Mouse (Mus musculus): Measurements from ENCODE around the gene Ttc14. TPM values are rescaled to one million over a fixed set of nuclear protein-coding genes. Genes with fewer than 3 reads are reported as not detected.
A peak's percentile ranks its signal among the peaks of the same experiment; 100 is the strongest.

The Ttc14 gene
- polyA plus RNA-seq, 1 experiment from 2014 or later, result 61.1 TPM

- peak; percentile 97 for DNase-seq (ENCODE audit: low spot score, missing footprints)
- Histone ChIP-seq H3K9ac (ENCODE audit: low read length) (peak within 1 kb of the TSS; percentile 74), H3K9me3 (ENCODE audit: control insufficient read depth, low read length) (no peaks in the 10 kb centered on the region), H3K4me2 (peak within 1 kb of the TSS; percentile 77), H3K27ac (ENCODE audit: low read depth, low read length) (no peak within 1 kb of the TSS; the same call in 1 of the 2 replicates), H3K4me3 (ENCODE audit: low read depth, low read length) (peak within 1 kb of the TSS; percentile 46), H3K36me3 (ENCODE audit: control insufficient read depth, insufficient read depth, low read length) (no peaks in the 10 kb centered on the region), H3K27me3 (ENCODE audit: control insufficient read depth, insufficient read depth, low read length) (no peaks in the 10 kb centered on the region), H3K4me1 (ENCODE audit: control insufficient read depth, insufficient read depth, low read length) (no peaks in the 10 kb centered on the region; the same call in none of the 2 replicates)
- peak; percentile 96 for ATAC-seq (ENCODE audit: low FRiP score)
- 5% methylated on average over 26 of the region's 26 CpGs for whole genome bisulfite sequencing
These were observed 44.4 kb downstream of the Ttc14 start, which contains the start of gene Ccdc39 for GRCm38 (mm10) chr3:33843801-33844632. Ccdc39 (minus strand) TSS chr3:33844310.

GRCm38 (mm10) chr3:33846639-33847038 lies 47.0 kb downstream of the Ttc14 start:
- H3K4me2 ChIP-seq, result no peak overlapping the region
- DNase-seq (ENCODE audit: low spot score, missing footprints) (no peak), ATAC-seq (ENCODE audit: low FRiP score) (no peak)
- 84% methylated on average over 6 of the region's 6 CpGs for WGBS
- H3K4me1 ChIP-seq (ENCODE audit: control insufficient read depth, insufficient read depth, low read length), result no peaks in the 10 kb centered on the region; the same call in none of the 2 replicates
- H3K27me3 ChIP-seq (ENCODE audit: control insufficient read depth, insufficient read depth, low read length), result no peaks in the 10 kb centered on the region
- no peak overlapping the region for H3K9ac ChIP-seq (ENCODE audit: low read length)
- no peak overlapping the region for H3K27ac ChIP-seq (ENCODE audit: low read depth, low read length)
- no peak overlapping the region for H3K4me3 ChIP-seq (ENCODE audit: low read depth, low read length)
- no peaks in the 10 kb centered on the region for H3K9me3 ChIP-seq (ENCODE audit: control insufficient read depth, low read length)
- no peaks in the 10 kb centered on the region for H3K36me3 ChIP-seq (ENCODE audit: control insufficient read depth, insufficient read depth, low read length)

GRCm38 (mm10) chr3:33850856-33851255 lies 51.2 kb downstream of the Ttc14 start:
- Histone ChIP-seq H3K27me3 (ENCODE audit: control insufficient read depth, insufficient read depth, low read length) (no peaks in the 10 kb centered on the region), H3K9ac (ENCODE audit: low read length) (no peak overlapping the region), H3K4me2 (no peak overlapping the region), H3K9me3 (ENCODE audit: control insufficient read depth, low read length) (no peaks in the 10 kb centered on the region), H3K4me3 (ENCODE audit: low read depth, low read length) (no peak overlapping the region), H3K4me1 (ENCODE audit: control insufficient read depth, insufficient read depth, low read length) (no peaks in the 10 kb centered on the region), H3K36me3 (ENCODE audit: control insufficient read depth, insufficient read depth, low read length) (no peaks in the 10 kb centered on the region), H3K27ac (ENCODE audit: low read depth, low read length) (no peak overlapping the region)
- 94% methylated on average over 4 of the region's 4 CpGs for WGBS
- DNase-seq (ENCODE audit: low spot score, missing footprints) (no peak), ATAC-seq (ENCODE audit: low FRiP score) (no peak)

GRCm38 (mm10) chr3:33853062-33853461 lies 53.4 kb downstream of the Ttc14 start:
- Histone ChIP-seq H3K36me3 (ENCODE audit: control insufficient read depth, insufficient read depth, low read length) (no peaks in the 10 kb centered on the region), H3K27ac (ENCODE audit: low read depth, low read length) (no peak overlapping the region), H3K27me3 (ENCODE audit: control insufficient read depth, insufficient read depth, low read length) (no peaks in the 10 kb centered on the region), H3K4me1 (ENCODE audit: control insufficient read depth, insufficient read depth, low read length) (no peaks in the 10 kb centered on the region), H3K9ac (ENCODE audit: low read length) (no peak overlapping the region), H3K4me3 (ENCODE audit: low read depth, low read length) (no peak overlapping the region), H3K9me3 (ENCODE audit: control insufficient read depth, low read length) (no peaks in the 10 kb centered on the region), H3K4me2 (no peak overlapping the region)
- DNase-seq (ENCODE audit: low spot score, missing footprints) (no peak), ATAC-seq (ENCODE audit: low FRiP score) (no peak)
- 67% methylated on average over 1 of the region's 1 CpGs for WGBS

- DNase-seq (ENCODE audit: low spot score, missing footprints), result no peak
These were observed 59.3 kb downstream of the Ttc14 start for GRCm38 (mm10) chr3:33858939-33859338.

GRCm38 (mm10) chr3:33864000-33864540 lies 64.4 kb downstream of the Ttc14 start:
- no peak overlapping the region for H3K9ac ChIP-seq (ENCODE audit: low read length)
- DNase-seq (ENCODE audit: low spot score, missing footprints), result no peak
- H3K27me3 ChIP-seq (ENCODE audit: control insufficient read depth, insufficient read depth, low read length), result no peaks in the 10 kb centered on the region
- no peaks in the 10 kb centered on the region for H3K9me3 ChIP-seq (ENCODE audit: control insufficient read depth, low read length)
- no peak overlapping the region for H3K4me2 ChIP-seq
- no peaks in the 10 kb centered on the region for H3K36me3 ChIP-seq (ENCODE audit: control insufficient read depth, insufficient read depth, low read length)
- no peak overlapping the region for H3K4me3 ChIP-seq (ENCODE audit: low read depth, low read length)
- ATAC-seq (ENCODE audit: low FRiP score), result no peak
- H3K27ac ChIP-seq (ENCODE audit: low read depth, low read length), result no peak overlapping the region
- no peaks in the 10 kb centered on the region for H3K4me1 ChIP-seq (ENCODE audit: control insufficient read depth, insufficient read depth, low read length)

More at GRCm38 (mm10) chr3:33858939-33859338, 59.3 kb downstream of the Ttc14 start:
- WGBS, result 83% methylated on average over 3 of the region's 3 CpGs
- H3K27me3 ChIP-seq (ENCODE audit: control insufficient read depth, insufficient read depth, low read length), result no peaks in the 10 kb centered on the region
- no peak overlapping the region for H3K9ac ChIP-seq (ENCODE audit: low read length)
- H3K9me3 ChIP-seq (ENCODE audit: control insufficient read depth, low read length), result no peaks in the 10 kb centered on the region
- no peak overlapping the region for H3K4me3 ChIP-seq (ENCODE audit: low read depth, low read length)
- H3K4me2 ChIP-seq, result no peak overlapping the region
- H3K4me1 ChIP-seq (ENCODE audit: control insufficient read depth, insufficient read depth, low read length), result no peaks in the 10 kb centered on the region
- H3K27ac ChIP-seq (ENCODE audit: low read depth, low read length), result no peak overlapping the region
- ATAC-seq (ENCODE audit: low FRiP score), result no peak
- H3K36me3 ChIP-seq (ENCODE audit: control insufficient read depth, insufficient read depth, low read length), result no peaks in the 10 kb centered on the region

Other genes starting within 250 kb of the Ttc14 start
- gene Ccdc39, start 44.5 kb downstream of the Ttc14 start, polyA plus RNA-seq (2014; fragmentation: Nextera tagmentation; extraction: Ambion mirVana), result 9.3 and 10.9 TPM in 2 replicates
- gene Fxr1, start 220.1 kb downstream of the Ttc14 start, polyA plus RNA-seq (2014; fragmentation: Nextera tagmentation; extraction: Ambion mirVana), result 72.9 and 78.5 TPM in 2 replicates

Measured in midbrain, embryonic 11.5 days (tissue).